Mouse (Mus musculus): ENCODE measurements around the gene Six5.

DNA sequence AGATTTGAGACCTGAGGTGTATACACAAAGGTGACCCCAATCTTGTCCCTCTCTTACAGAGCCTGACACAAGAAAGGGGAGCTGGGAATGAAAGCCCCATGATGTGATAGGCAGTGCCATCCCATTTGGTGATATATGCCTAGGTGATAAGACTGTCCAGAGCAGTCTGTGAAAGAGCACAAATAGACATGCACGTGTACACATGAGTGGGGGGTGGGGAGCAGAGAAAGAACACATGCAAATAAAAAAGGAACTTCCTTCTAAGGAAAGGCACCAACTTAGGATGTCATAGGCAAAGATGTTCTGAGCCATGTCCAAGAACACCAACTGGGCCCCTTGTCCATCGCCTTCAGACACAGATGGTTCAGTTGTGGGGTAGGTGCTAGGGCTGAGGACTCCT is 10.1 kb downstream of the Six5 start:
- TF ChIP-seq TAL1 (IDR thresholded peaks at IDR 0.05; ENCODE audit: low read length) = no peak
- no peak for TF ChIP-seq GATA1 (IDR thresholded peaks at IDR 0.05; ENCODE audit: low read length)
